Mouse (Mus musculus) limb, embryonic 15.5 days (tissue): ENCODE results near the gene Gphn. TPM values are rescaled to one million over a fixed set of nuclear protein-coding genes. Genes with fewer than 3 reads are reported as not detected.

ENCODE experiments used
- ATAC-seq: fragments of 200-750 bp; cut with Nextera tagmentation; 2 replicates; pipeline ENCODE4 v1.8.0; 2017; ENCODE audit warnings: low read depth, moderate TSS enrichment; ENCODE audit not compliant: insufficient number of reproducible peaks, low FRiP score, low TSS enrichment
- H3K27ac ChIP-seq: fragments of 300-500 bp; sonication (generic); 2 replicates; pipeline ENCODE4 v1.5.1; 2015; ENCODE audit warnings: moderate library complexity, mild to moderate bottlenecking, inconsistent platforms
- H3K27me3 ChIP-seq: fragments of 300-500 bp; sonication (generic); 2 replicates; pipeline ENCODE4 v1.6.1; 2015; ENCODE audit warnings: inconsistent platforms
- H3K36me3 ChIP-seq: fragments of 300-500 bp; sonication (generic); 2 replicates; pipeline ENCODE4 v1.6.1; 2015; ENCODE audit warnings: inconsistent platforms
- H3K4me1 ChIP-seq: fragments of 300-500 bp; sonication (generic); 2 replicates; pipeline ENCODE4 v1.6.1; 2015; ENCODE audit warnings: inconsistent platforms
- H3K4me2 ChIP-seq: fragments of 300-500 bp; sonication (generic); 2 replicates; pipeline ENCODE4 v1.6.1; 2015; ENCODE audit warnings: mild to moderate bottlenecking, inconsistent platforms
- H3K4me3 ChIP-seq: fragments of 300-500 bp; sonication (generic); 2 replicates; pipeline ENCODE4 v1.5.1; 2015; ENCODE audit warnings: mild to moderate bottlenecking, inconsistent platforms
- H3K9ac ChIP-seq: fragments of 300-500 bp; sonication (generic); 2 replicates; pipeline ENCODE4 v1.6.1; 2015; ENCODE audit warnings: inconsistent platforms
- H3K9me3 ChIP-seq: fragments of 300-500 bp; sonication (generic); 2 replicates; pipeline ENCODE4 v1.6.1; 2016; ENCODE audit warnings: inconsistent platforms
- WGBS: fragments of 180-500 bp; shearing (Covaris S2); methylation state at CpG from one replicate; pipeline ENCODE4 v1.1.7; 2015; 5-methylcytosine and 5-hydroxymethylcytosine counted together
- polyA plus RNA-seq: library from polyadenylated mRNA; unstranded; fragments of >200 nt; fragmentation: Nextera tagmentation; extraction: Ambion mirVana; gene quantifications from 2 replicates; pipeline ENCODE4 v1.2.1, GENCODE M21; 2015

Gphn gene
- polyA plus RNA-seq, 1 experiment from 2014 or later, result 16.4 TPM

GRCm38 (mm10) chr12:78659718-78660304 is 433.6 kb downstream of the Gphn start:
- no peak overlapping the region for H3K4me3 ChIP-seq
- no peak overlapping the region for H3K9ac ChIP-seq
- ATAC-seq, result no peak
- no peaks in the 10 kb centered on the region for H3K4me1 ChIP-seq
- 49% methylated on average over 2 of the region's 2 CpGs for WGBS
- no peaks in the 10 kb centered on the region for H3K36me3 ChIP-seq
- H3K4me2 ChIP-seq, result no peak overlapping the region
- no peaks in the 10 kb centered on the region for H3K27me3 ChIP-seq
- H3K27ac ChIP-seq, result no peak overlapping the region
- no peaks in the 10 kb centered on the region for H3K9me3 ChIP-seq

DNA sequence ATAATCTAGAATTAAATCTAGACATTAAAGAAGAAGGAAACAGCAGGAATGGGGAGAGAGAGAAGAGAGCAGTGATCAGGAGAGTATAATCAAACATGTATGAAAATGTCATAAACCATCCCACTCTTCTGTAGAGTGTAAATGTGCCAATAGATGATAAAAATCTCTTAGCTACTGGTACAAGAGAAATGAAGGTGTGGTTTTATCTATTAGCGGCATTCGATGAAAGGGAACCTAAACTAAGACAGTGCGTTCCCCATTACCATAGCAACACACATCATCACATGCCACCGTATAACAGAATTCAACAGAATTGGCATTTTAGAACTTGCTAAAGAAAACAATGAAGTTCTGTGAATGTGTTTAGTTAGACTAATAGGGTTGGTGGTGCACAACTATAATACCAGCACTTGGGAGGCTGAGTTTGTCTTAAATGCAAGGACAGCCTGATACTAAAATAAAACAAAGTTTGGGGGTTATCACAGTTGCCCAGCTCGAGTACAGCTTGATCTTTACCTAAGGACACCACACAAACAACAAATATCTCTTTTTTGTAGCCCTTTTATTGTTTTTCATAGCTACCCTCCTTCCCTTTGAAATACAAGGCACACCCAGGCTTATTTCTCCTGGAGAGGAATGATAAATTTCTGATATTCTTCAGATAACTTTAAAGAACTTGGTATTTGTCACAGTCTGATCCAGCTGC is 452.1 kb downstream of the Gphn start:
- ATAC-seq, result no peak
- no peak overlapping the region for H3K4me2 ChIP-seq
- no peaks in the 10 kb centered on the region for H3K9me3 ChIP-seq
- WGBS, result 88% methylated on average over 5 of the region's 5 CpGs
- H3K27me3 ChIP-seq, result no peaks in the 10 kb centered on the region
- H3K4me1 ChIP-seq, result no peaks in the 10 kb centered on the region
- H3K36me3 ChIP-seq, result no peaks in the 10 kb centered on the region
- H3K27ac ChIP-seq, result no peak overlapping the region
- H3K4me3 ChIP-seq, result no peak overlapping the region
- no peak overlapping the region for H3K9ac ChIP-seq

DNA sequence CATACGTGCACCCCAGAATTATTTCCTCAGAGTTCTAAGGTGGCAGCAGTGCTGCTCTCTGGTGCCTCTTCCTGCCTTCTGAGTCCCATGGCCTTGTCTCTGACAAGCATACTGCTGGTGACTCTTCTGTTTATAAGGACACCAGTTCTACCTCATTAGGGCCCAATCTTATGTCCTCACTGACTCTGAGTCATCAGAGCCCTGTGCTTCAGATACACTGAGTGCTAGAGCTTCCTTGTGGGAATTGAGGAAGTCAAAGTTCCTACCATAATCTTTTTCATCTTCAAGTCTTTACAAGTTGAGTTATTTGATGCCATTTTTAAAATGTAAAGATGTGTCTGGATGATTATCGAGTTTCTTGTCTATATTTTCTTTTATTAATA is 452.6 kb downstream of the Gphn start:
- Histone ChIP-seq H3K36me3 (no peaks in the 10 kb centered on the region), H3K9me3 (no peaks in the 10 kb centered on the region), H3K9ac (no peak overlapping the region), H3K4me1 (no peaks in the 10 kb centered on the region), H3K4me2 (no peak overlapping the region), H3K4me3 (no peak overlapping the region), H3K27me3 (no peaks in the 10 kb centered on the region), H3K27ac (no peak overlapping the region)
- WGBS, result 87% methylated on average over 2 of the region's 2 CpGs
- ATAC-seq, result no peak

GRCm38 (mm10) chr12:78681048-78681447 is 454.9 kb downstream of the Gphn start:
- Histone ChIP-seq H3K9ac (no peak overlapping the region), H3K27me3 (no peaks in the 10 kb centered on the region), H3K4me2 (no peak overlapping the region), H3K27ac (no peak overlapping the region), H3K36me3 (no peaks in the 10 kb centered on the region), H3K4me3 (no peak overlapping the region), H3K4me1 (no peaks in the 10 kb centered on the region), H3K9me3 (no peaks in the 10 kb centered on the region)
- no peak for ATAC-seq
- 89% methylated on average over 2 of the region's 2 CpGs for WGBS

GRCm38 (mm10) chr12:78682279-78682678 is 456.1 kb downstream of the Gphn start:
- no peaks in the 10 kb centered on the region for H3K4me1 ChIP-seq
- ATAC-seq, result no peak
- H3K27ac ChIP-seq, result no peak overlapping the region
- no peaks in the 10 kb centered on the region for H3K9me3 ChIP-seq
- no peak overlapping the region for H3K4me3 ChIP-seq
- 82% methylated on average over 4 of the region's 4 CpGs for WGBS
- H3K4me2 ChIP-seq, result no peak overlapping the region
- no peaks in the 10 kb centered on the region for H3K36me3 ChIP-seq
- H3K27me3 ChIP-seq, result no peaks in the 10 kb centered on the region
- H3K9ac ChIP-seq, result no peak overlapping the region

DNA sequence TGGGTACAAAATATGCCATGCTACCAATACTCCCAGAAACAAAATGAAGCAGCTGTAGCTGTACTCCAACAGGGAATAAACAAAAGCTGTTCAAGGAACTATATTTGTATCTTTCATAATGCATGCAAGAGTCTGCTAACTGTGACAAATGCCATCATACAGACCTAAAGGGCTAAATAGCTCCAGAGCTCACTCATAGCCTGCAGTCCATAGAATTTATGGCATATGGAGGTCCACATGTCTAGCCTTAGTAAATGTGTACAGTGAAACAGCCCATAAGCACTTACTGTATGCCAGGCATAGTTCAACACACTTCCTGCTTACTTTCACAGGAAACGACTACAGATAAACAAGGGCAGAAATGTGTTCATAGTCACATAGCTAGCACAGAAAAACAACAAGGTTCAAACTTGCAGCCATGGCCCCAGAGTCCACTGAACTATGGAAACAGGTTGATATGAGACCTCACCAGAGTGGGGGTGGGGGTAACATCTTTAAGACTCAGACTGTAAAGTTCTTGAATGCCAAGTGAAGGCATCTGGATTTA is 459.6 kb downstream of the Gphn start:
- Histone ChIP-seq H3K36me3 (no peaks in the 10 kb centered on the region), H3K4me1 (no peaks in the 10 kb centered on the region), H3K4me2 (no peak overlapping the region), H3K9ac (no peak overlapping the region), H3K27ac (no peak overlapping the region), H3K9me3 (no peaks in the 10 kb centered on the region), H3K27me3 (no peaks in the 10 kb centered on the region), H3K4me3 (no peak overlapping the region)
- 67% methylated on average over 1 of the region's 1 CpGs for WGBS
- no peak for ATAC-seq

GRCm38 (mm10) chr12:78688876-78689275 is 462.7 kb downstream of the Gphn start:
- Histone ChIP-seq H3K9me3 (no peaks in the 10 kb centered on the region), H3K4me2 (no peak overlapping the region), H3K27ac (no peak overlapping the region), H3K36me3 (no peaks in the 10 kb centered on the region), H3K27me3 (no peaks in the 10 kb centered on the region), H3K4me3 (no peak overlapping the region), H3K9ac (no peak overlapping the region), H3K4me1 (no peaks in the 10 kb centered on the region)
- ATAC-seq, result no peak
- WGBS, result 77% methylated on average over 5 of the region's 5 CpGs

- ATAC-seq, result no peak
- H3K4me1 ChIP-seq, result no peaks in the 10 kb centered on the region
These were observed 465.1 kb downstream of the Gphn start, which contains the start of gene Fam71d for GRCm38 (mm10) chr12:78691325-78691724. Fam71d (plus strand) TSS chr12:78691535.

GRCm38 (mm10) chr12:78693281-78693680 is 467.1 kb downstream of the Gphn start:
- no peaks in the 10 kb centered on the region for H3K4me1 ChIP-seq
- 86% methylated on average over 2 of the region's 2 CpGs for WGBS
- ATAC-seq, result no peak

More at GRCm38 (mm10) chr12:78691325-78691724, 465.1 kb downstream of the Gphn start, which contains the start of gene Fam71d:
- Histone ChIP-seq H3K9me3 (no peaks in the 10 kb centered on the region), H3K4me2 (no peak within 1 kb of the TSS), H3K4me3 (no peak within 1 kb of the TSS), H3K36me3 (no peaks in the 10 kb centered on the region), H3K9ac (no peak within 1 kb of the TSS), H3K27me3 (no peaks in the 10 kb centered on the region), H3K27ac (no peak within 1 kb of the TSS)
- WGBS, result 79% methylated on average over 1 of the region's 1 CpGs

DNA sequence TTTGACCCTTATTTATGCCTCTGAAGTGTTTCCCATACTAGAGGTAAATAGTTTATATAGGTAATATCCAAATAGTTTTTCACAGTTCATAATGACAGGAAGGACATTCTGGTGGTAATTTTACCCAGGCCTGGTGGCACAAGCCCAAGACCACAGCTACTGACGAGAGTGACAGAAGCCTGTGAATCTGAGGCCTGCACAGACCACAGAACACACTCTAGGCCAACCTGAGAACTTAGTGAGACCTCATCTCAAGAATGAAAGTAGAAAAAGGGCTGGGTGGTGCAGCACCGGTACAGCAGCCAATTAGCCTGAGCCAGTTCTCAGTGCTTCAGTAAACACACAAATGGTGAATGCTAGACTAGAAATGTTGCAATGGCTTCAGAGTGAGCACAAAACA is 491.6 kb downstream of the Gphn start:
- WGBS, result 71% methylated on average over 2 of the region's 2 CpGs

More at GRCm38 (mm10) chr12:78693281-78693680, 467.1 kb downstream of the Gphn start:
- no peaks in the 10 kb centered on the region for H3K9me3 ChIP-seq
- H3K4me3 ChIP-seq, result no peak overlapping the region
- H3K27me3 ChIP-seq, result no peaks in the 10 kb centered on the region
- no peak overlapping the region for H3K4me2 ChIP-seq
- no peaks in the 10 kb centered on the region for H3K36me3 ChIP-seq
- H3K9ac ChIP-seq, result no peak overlapping the region
- no peak overlapping the region for H3K27ac ChIP-seq

DNA sequence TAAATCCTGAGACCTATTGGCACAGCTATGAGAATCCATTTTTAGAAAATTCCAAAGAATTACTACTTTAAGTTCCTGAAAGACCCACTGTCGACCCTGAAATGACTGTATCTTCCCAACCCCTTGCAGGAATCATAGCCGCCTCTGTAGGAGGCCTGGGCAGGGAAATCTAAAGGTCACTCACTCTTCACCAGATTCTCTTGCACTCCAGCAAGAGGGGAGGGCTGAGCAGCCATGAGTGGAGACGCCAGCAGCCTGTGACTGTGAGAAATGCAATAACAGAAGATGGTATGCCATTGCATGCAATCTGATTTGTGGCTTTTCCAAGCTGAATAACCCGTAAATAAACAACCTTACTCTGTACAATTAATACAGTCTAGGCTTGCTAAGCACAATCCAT is 501.5 kb downstream of the Gphn start:
- no peak overlapping the region for H3K9ac ChIP-seq
- H3K36me3 ChIP-seq, result no peaks in the 10 kb centered on the region
- no peak overlapping the region for H3K27ac ChIP-seq
- no peak overlapping the region for H3K4me3 ChIP-seq
- H3K9me3 ChIP-seq, result no peaks in the 10 kb centered on the region
- WGBS, result 55% methylated on average over 4 of the region's 4 CpGs
- ATAC-seq, result no peak
- no peaks in the 10 kb centered on the region for H3K4me1 ChIP-seq
- no peaks in the 10 kb centered on the region for H3K27me3 ChIP-seq
- H3K4me2 ChIP-seq, result no peak overlapping the region

More for the DNA sequence above, 491.6 kb downstream of the Gphn start:
- H3K9ac ChIP-seq, result no peak overlapping the region
- H3K4me1 ChIP-seq, result no peaks in the 10 kb centered on the region
- no peak for ATAC-seq
- H3K4me2 ChIP-seq, result no peak overlapping the region
- H3K27me3 ChIP-seq, result no peaks in the 10 kb centered on the region
- H3K27ac ChIP-seq, result no peak overlapping the region
- H3K9me3 ChIP-seq, result no peaks in the 10 kb centered on the region
- no peaks in the 10 kb centered on the region for H3K36me3 ChIP-seq
- H3K4me3 ChIP-seq, result no peak overlapping the region
